Mouse (Mus musculus): Measurements from ENCODE around the gene 1810010H24Rik.
"Not testable (repeated sequence)": the region's sequence is repeated elsewhere in the genome, so short reads cannot be mapped to it uniquely, and the experiment has no call there.

The 1810010H24Rik gene

GRCm38 (mm10) chr11:107025411-107026321 lies at the start of gene 1810010H24Rik:
Gene 1810010H24Rik, plus strand, starts transcription at chr11:107025681.
- peak; percentile 54 for DNase-seq

DNA sequence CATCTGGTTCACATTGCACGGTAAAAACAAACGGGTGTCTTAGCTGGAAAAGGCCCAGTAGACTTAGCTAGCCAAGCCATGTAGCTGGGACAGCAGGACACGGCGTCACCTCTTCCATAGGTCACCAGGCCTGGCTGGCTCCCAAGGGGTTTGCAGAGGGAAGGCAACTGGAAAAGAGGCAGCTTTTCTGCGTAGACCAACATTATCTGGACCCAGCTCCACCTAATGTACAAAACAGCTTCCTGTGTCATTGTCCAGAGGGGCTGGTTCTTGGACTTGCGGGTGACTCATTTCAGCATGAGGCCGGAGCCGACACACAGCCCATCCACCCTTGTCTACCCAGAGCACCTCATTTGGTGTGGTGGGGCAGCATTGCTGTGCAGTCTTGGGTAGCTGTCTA lies 49.3 kb upstream of the 1810010H24Rik start:
- DNase-seq: no peak

- DNase-seq: peak; percentile 79
Measured at GRCm38 (mm10) chr11:106980455-106980854, 45.0 kb upstream of the 1810010H24Rik start.

DNA sequence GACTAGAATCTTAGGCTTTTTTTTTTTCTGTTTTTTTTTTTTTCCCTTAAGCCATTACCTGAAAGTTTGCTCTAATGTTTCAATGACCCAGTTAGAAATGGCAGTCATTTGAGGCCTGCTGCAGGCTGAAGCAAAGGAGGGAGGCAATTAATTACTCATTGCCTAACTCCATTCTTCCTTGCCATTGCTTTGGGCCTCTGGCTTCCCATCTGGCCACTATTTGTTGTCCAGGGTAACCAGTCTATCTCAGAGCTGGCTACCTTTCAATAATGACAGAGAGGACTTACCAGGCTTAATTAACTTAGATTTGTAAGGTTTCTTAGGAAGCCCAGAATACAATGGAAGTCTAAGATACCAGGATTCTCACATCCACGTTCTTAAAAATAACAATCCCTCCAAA lies 43.7 kb upstream of the 1810010H24Rik start:
- DNase-seq: no peak

- DNase-seq: no peak
Measured at GRCm38 (mm10) chr11:106982351-106982750, 43.1 kb upstream of the 1810010H24Rik start.

GRCm38 (mm10) chr11:106985979-106986604 lies 39.4 kb upstream of the 1810010H24Rik start:
- not testable (repeated sequence) for DNase-seq

DNA sequence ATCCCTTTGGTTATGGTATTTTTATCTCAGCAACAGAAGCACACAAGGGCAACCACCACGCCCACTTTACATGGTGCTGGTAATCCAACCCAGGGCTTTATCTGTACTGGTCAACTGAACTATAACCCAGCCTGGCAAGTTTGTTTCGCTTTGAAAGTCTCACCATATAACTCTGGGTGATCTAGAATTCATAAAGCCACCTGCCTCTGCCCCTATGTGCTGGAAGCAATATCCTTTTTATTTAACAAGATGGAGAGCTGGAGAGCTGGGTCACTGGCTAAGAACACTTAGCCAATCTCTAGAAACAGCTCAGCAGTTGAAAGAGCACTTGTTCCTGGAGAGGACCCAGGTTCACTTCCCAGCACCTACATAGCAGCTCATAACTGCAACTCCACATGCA lies 38.1 kb upstream of the 1810010H24Rik start:
- DNase-seq: no peak

- DNase-seq: no peak
Measured at GRCm38 (mm10) chr11:106994246-106995085, 31.0 kb upstream of the 1810010H24Rik start.

- DNase-seq: not testable (repeated sequence)
Measured at GRCm38 (mm10) chr11:106996492-106996891, 29.0 kb upstream of the 1810010H24Rik start.

DNA sequence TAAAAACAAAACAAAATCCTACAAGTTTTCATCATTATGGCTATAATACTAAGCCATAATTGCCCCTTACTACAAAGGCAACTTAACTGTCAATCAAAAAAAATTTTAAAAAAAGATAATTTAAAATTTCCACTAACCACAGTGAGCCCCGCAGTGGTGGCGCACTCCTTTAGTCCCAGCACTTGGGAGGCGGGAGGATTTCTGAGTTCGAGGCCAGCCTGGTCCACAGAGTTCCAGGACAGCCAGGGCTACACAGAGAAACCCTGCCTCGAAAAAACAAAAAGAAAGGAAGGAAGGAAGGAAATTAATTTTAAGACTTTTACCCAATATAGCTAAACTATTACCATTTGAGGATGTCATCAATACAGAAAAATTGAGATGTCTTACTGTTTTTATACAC lies 27.5 kb upstream of the 1810010H24Rik start:
- no peak for DNase-seq

DNA sequence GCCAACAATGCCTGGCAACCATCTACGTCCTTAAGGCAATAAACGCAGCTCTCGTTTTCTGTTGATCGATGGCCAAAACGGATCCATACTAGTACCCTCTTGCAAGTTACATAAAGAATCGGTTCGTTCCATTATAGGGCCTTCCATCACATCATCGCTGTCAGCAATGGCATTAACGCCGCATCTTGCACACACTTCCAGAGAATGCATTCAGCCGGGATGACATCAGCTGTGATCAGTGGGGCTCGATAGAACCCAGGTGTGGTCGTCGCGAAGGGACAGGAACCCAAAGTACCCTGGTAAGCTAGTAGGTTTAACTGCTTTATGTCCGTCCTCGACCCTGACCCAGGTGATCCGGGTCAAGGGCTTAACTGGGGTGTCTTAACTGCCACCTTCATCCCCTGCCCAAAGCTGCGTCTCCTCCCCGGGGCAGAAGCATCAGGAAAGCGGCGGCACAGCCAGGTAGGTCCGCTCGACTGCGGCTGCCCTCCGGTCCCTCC lies 26.8 kb upstream of the 1810010H24Rik start:
- no peak for DNase-seq

- peak; percentile 88 for DNase-seq
Measured at GRCm38 (mm10) chr11:106999151-106999948, 26.1 kb upstream of the 1810010H24Rik start, which contains the start of gene Kpna2. Gene Kpna2, minus strand, starts transcription at chr11:106999541.

GRCm38 (mm10) chr11:106999949-107000513 lies 25.4 kb upstream of the 1810010H24Rik start:
- DNase-seq: no peak

DNA sequence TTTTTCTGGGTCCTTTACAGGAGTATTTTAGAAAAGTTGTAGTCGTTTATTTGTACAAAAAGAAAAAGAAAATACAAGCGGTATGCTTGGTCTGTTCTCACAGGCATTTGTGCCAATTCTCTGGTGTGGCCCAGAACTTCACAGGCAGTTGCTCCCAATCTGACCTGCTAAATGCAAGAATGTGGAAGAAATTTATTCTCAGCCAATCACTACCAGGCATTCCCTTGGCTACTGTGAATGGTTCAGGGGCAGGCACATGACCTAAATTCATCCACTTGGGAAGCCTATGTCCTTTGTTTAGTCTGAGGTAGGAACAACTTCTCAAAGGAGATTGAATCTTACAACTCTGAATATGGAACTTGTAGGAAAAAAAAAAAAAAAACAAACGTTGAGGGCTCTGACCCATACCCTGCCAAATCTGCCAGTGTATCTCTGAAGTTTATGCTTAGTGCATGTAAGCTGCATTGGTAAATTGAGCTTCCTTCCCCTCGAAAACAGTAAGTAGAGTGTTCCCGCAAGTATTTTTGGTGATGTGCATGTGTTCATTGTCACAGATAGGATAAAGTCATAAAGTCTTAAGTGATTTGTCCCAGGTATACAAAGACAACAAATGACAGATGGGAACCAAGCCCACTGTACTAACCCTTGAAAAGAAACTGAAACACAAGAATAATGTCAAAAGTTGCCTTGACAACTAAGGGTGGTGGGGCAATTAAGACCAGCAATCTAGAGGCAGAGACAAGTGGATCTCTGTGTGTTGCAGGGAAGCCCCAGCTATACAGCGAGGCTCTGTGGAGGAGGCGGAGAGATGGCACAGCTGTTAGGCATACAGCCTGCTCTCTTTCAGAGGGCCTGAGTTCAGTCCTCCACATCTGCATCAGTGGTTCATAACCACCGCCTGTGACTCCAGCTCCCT lies 23.5 kb upstream of the 1810010H24Rik start:
- DNase-seq: no peak

- peak; percentile 15 for DNase-seq
Measured at GRCm38 (mm10) chr11:107005538-107005937, 19.9 kb upstream of the 1810010H24Rik start.

- peak; percentile 21 for DNase-seq
Measured at GRCm38 (mm10) chr11:107010447-107010846, 15.0 kb upstream of the 1810010H24Rik start.

- no peak for DNase-seq
Measured at GRCm38 (mm10) chr11:107011171-107011570, 14.3 kb upstream of the 1810010H24Rik start.

GRCm38 (mm10) chr11:107011669-107012323 lies 13.7 kb upstream of the 1810010H24Rik start:
- DNase-seq: peak; percentile 42

DNA sequence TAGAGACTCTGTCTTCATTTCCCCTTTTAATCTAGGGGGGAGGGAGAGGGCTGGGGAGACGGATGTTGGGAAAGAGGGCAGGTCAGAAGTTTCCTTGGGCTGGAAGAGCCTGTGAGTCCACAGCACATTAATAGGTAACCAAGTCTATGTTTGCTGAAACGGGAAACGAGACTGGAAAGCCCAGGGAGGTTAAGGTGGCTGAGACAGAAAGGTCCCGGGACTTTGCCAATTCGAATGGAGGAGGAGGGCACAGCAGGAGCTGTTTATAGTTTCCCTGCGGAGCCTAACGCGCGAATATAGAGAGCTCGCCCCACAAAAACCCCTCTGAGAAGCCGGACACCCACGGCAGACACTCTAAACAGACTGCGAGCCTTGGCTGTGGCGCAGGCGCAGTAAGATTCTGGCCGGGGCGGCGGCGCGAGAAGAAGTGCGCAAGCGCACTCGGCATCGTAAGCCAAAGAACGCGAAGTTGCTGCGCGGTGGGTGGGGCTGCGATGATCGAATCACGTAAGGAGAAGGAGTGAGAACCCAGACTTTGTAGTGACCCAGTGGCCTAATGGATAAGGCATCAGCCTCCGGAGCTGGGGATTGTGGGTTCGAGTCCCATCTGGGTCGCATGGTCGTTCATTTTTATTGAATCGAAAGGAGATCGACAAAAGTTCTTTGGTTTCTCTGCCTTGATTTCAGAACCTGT lies 13.0 kb upstream of the 1810010H24Rik start:
- peak; percentile 99 for DNase-seq

Measured in cerebellum, adult 9-10 months (tissue).